Mouse (Mus musculus) cerebellum, adult 2 months (tissue): ENCODE measurements around the gene Dcbld1. TPM values are rescaled to one million over a fixed set of nuclear protein-coding genes. Genes with fewer than 3 reads are reported as not detected.
"Not testable (repeated sequence)": the region's sequence is repeated elsewhere in the genome, so short reads cannot be mapped to it uniquely, and the experiment has no call there.

Experiments used
- DNase-seq, 2 experiments: peaks; one replicate each; pipeline ENCODE4 v3.0.0; 2021
- H3K27ac ChIP-seq: fragments of 200-500 bp; 2 replicates; pipeline ENCODE4 v1.5.1; 2012; ENCODE audit warnings: low read length, control low read depth, inconsistent platforms; ENCODE audit not compliant: insufficient read depth
- H3K27me3 ChIP-seq: fragments of 200-500 bp; 2 replicates; pipeline ENCODE4 v1.6.1; 2012; ENCODE audit warnings: inconsistent platforms, mild to moderate bottlenecking, low read length, moderate library complexity; ENCODE audit not compliant: control insufficient read depth, insufficient read depth
- H3K4me1 ChIP-seq: fragments of 200-500 bp; 2 replicates; pipeline ENCODE4 v1.6.1; 2011; ENCODE audit warnings: low read length; ENCODE audit not compliant: control insufficient read depth, insufficient read depth
- H3K4me3 ChIP-seq: fragments of 200-500 bp; replicated peaks from 2 replicates; pipeline ENCODE3; 2011; ENCODE audit warnings: mild to moderate bottlenecking, low read depth, low read length, control low read depth; ENCODE audit not compliant: insufficient read depth
- CTCF ChIP-seq: fragments of 200-500 bp; IDR thresholded peaks from 2 replicates; pipeline ENCODE4 v1.5.1; 2011; ENCODE audit warnings: low read depth, mild to moderate bottlenecking, control low read depth, low read length, moderate library complexity, borderline replicate concordance; ENCODE audit not compliant: insufficient read depth
- POLR2A ChIP-seq: fragments of 200-500 bp; IDR thresholded peaks from 2 replicates; pipeline ENCODE4 v1.6.1; 2011; ENCODE audit warnings: low read length, control low read depth, borderline replicate concordance; ENCODE audit not compliant: insufficient read depth
- WGBS: fragments of 180-500 bp; shearing (Covaris S2); methylation state at CpG from one replicate; pipeline ENCODE4 v1.1.7; 2018; 5-methylcytosine and 5-hydroxymethylcytosine counted together
- polyA plus RNA-seq: library from polyadenylated mRNA; depleted of rRNA; stranded (reverse); fragments of >200 nt; gene quantifications from 2 replicates; pipeline ENCODE4 v1.2.3, GENCODE M21; 2012

Dcbld1 gene
- polyA plus RNA-seq, 1 experiment = 9.2 TPM

- TF ChIP-seq CTCF = no peak
- TF ChIP-seq POLR2A = no peak
- Histone ChIP-seq H3K4me3 (no peak overlapping the region), H3K27ac (no peak overlapping the region), H3K4me1 (no peaks in the 10 kb centered on the region), H3K27me3 (no peaks in the 10 kb centered on the region)
- no peak for DNase-seq
- 79% methylated on average over 2 of the region's 2 CpGs for WGBS
These were observed 62.5 kb downstream of the Dcbld1 start for GRCm38 (mm10) chr10:52295934-52296333.

GRCm38 (mm10) chr10:52298568-52298967 is 65.1 kb downstream of the Dcbld1 start:
- not testable (repeated sequence) for DNase-seq, H3K27ac ChIP-seq, H3K4me3 ChIP-seq, H3K27me3 ChIP-seq, H3K4me1 ChIP-seq

- no peaks in the 10 kb centered on the region for H3K27me3 ChIP-seq
- TF ChIP-seq POLR2A (no peak), CTCF (no peak)
- WGBS = 98% methylated on average over 4 of the region's 4 CpGs
- DNase-seq = no peak
- no peak overlapping the region for H3K4me3 ChIP-seq
- no peaks in the 10 kb centered on the region for H3K4me1 ChIP-seq
- H3K27ac ChIP-seq = no peak overlapping the region
These were observed 68.3 kb downstream of the Dcbld1 start for GRCm38 (mm10) chr10:52301766-52302165.

- no peak for DNase-seq
- Histone ChIP-seq H3K4me3 (no peak overlapping the region), H3K4me1 (no peaks in the 10 kb centered on the region), H3K27me3 (no peaks in the 10 kb centered on the region), H3K27ac (no peak overlapping the region)
- TF ChIP-seq CTCF (no peak), POLR2A (no peak)
These were observed 68.9 kb downstream of the Dcbld1 start for GRCm38 (mm10) chr10:52302271-52302670.

- 50% methylated on average over 7 of the region's 7 CpGs for WGBS
- DNase-seq = no peak
- H3K27ac ChIP-seq = no peak overlapping the region
- no peaks in the 10 kb centered on the region for H3K4me1 ChIP-seq
- TF ChIP-seq CTCF = no peak
- TF ChIP-seq POLR2A = no peak
- H3K4me3 ChIP-seq = no peak overlapping the region
- H3K27me3 ChIP-seq = no peaks in the 10 kb centered on the region
These were observed 71.2 kb downstream of the Dcbld1 start for GRCm38 (mm10) chr10:52304574-52304973.

GRCm38 (mm10) chr10:52309196-52309595 is 75.8 kb downstream of the Dcbld1 start:
- Histone ChIP-seq H3K27me3 (no peaks in the 10 kb centered on the region), H3K4me3 (no peak overlapping the region), H3K27ac (no peak overlapping the region), H3K4me1 (no peaks in the 10 kb centered on the region)
- 90% methylated on average over 8 of the region's 8 CpGs for WGBS
- TF ChIP-seq POLR2A (no peak), CTCF (no peak)
- no peak for DNase-seq

GRCm38 (mm10) chr10:52319506-52320286 is 86.3 kb downstream of the Dcbld1 start:
- Histone ChIP-seq H3K27ac (no peak overlapping the region), H3K4me3 (no peak overlapping the region), H3K27me3 (no peaks in the 10 kb centered on the region), H3K4me1 (no peaks in the 10 kb centered on the region)
- WGBS = 92% methylated on average over 28 of the region's 28 CpGs
- no peak for TF ChIP-seq POLR2A
- no peak for TF ChIP-seq CTCF
- DNase-seq = no peak

- WGBS = 86% methylated on average over 3 of the region's 3 CpGs
- Histone ChIP-seq H3K4me3 (no peak overlapping the region), H3K4me1 (no peaks in the 10 kb centered on the region), H3K27me3 (no peaks in the 10 kb centered on the region), H3K27ac (no peak overlapping the region)
- TF ChIP-seq POLR2A (no peak), CTCF (no peak)
- no peak for DNase-seq
These were observed 88.5 kb downstream of the Dcbld1 start for GRCm38 (mm10) chr10:52321918-52322317.
